Mouse (Mus musculus) intestine, embryonic 14.5 days (tissue): Measurements from ENCODE around the gene Gm49369. TPM values are rescaled to one million over a fixed set of nuclear protein-coding genes. Genes with fewer than 3 reads are reported as not detected.

Source experiments
- ATAC-seq: fragments of 200-750 bp; cut with Nextera tagmentation; replicated peaks from 2 replicates; pipeline ENCODE4 v1.8.0; 2017; ENCODE audit warnings: low read depth, moderate number of reproducible peaks, moderate TSS enrichment, moderate library complexity; ENCODE audit not compliant: low FRiP score, low TSS enrichment
- DNase-seq: peaks from one replicate; pipeline ENCODE4 v3.0.0-alpha.2; 2018; ENCODE audit warnings: low spot score
- H3K27ac ChIP-seq: fragments of 300-500 bp; sonication (generic); 2 replicates; pipeline ENCODE4 v1.5.1; 2014; ENCODE audit warnings: low read depth, mild to moderate bottlenecking, control low read depth
- H3K27me3 ChIP-seq: fragments of 300-500 bp; sonication (generic); replicated peaks from 2 replicates; pipeline ENCODE4 v1.6.1; 2014; ENCODE audit warnings: low read length, control low read depth; ENCODE audit not compliant: control insufficient read depth, insufficient read depth
- H3K36me3 ChIP-seq: fragments of 300-500 bp; sonication (generic); 2 replicates; pipeline ENCODE4 v1.6.1; 2014; ENCODE audit warnings: low read length, control low read depth; ENCODE audit not compliant: control insufficient read depth, insufficient read depth
- H3K4me1 ChIP-seq: fragments of 300-500 bp; sonication (generic); replicated peaks from 2 replicates; pipeline ENCODE4 v1.6.1; 2014; ENCODE audit warnings: low read length, control low read depth, mixed read lengths; ENCODE audit not compliant: control insufficient read depth, insufficient read depth
- H3K4me2 ChIP-seq: fragments of 300-500 bp; sonication (generic); 2 replicates; pipeline ENCODE4 v1.6.1; 2014; ENCODE audit warnings: low read length
- H3K4me3 ChIP-seq: fragments of 300-500 bp; sonication (generic); 2 replicates; pipeline ENCODE4 v1.5.1; 2014; ENCODE audit warnings: low read depth, low read length, control low read depth, mixed read lengths
- H3K9ac ChIP-seq: fragments of 300-500 bp; sonication (generic); 2 replicates; pipeline ENCODE4 v1.6.1; 2014; ENCODE audit warnings: mild to moderate bottlenecking, low read length
- H3K9me3 ChIP-seq: fragments of 300-500 bp; sonication (generic); 2 replicates; pipeline ENCODE4 v1.6.1; 2016; ENCODE audit warnings: low read length, control low read depth; ENCODE audit not compliant: control insufficient read depth
- WGBS: fragments of 180-500 bp; shearing (Covaris S2); extraction: QIAGEN DNeasy Blood & Tissue Kit; methylation state at CpG from one replicate; pipeline ENCODE4 v1.1.7; 2014; 5-methylcytosine and 5-hydroxymethylcytosine counted together
- polyA plus RNA-seq: library from polyadenylated mRNA; unstranded; fragments of >200 nt; fragmentation: Nextera tagmentation; extraction: Ambion mirVana; gene quantifications from 2 replicates; pipeline ENCODE4 v1.2.1, GENCODE M21; 2014

Gene Gm49369
- polyA plus RNA-seq, 1 experiment from 2014 or later: not detected

DNA sequence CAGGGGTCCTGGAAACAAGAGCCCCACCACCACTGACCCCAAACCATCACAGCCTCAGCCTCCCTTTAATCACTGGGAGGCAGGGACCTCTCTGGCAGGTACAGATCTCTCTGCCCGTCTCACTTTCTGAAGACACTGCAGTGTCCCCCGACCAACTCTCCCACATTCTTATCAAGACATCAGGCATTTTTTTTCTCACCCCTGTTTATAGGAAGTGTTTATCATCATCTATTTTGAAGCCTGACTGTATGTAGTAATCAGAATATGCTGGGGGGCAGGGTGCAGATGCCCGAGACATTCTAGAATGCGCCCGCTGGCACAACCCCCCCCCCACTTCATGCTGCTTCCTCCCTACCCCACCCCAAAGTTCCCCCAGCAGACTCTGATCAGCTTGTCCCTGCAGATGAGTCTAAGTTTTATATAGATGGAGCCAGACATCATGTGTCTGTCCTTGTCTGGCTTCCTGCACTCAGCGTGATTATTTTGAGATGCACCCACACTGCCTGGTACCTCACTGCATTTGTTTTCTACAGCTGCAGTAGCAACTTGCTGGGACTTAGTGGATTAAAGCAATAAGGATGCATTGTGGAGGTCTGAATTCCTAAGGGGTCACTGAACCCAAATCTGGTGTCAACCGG lies 17.8 kb upstream of the Gm49369 start:
- no peaks in the 10 kb centered on the region for H3K9me3 ChIP-seq
- H3K9ac ChIP-seq: no peak overlapping the region
- no peak overlapping the region for H3K4me2 ChIP-seq
- 66% methylated on average over 7 of the region's 7 CpGs for WGBS
- ATAC-seq (no peak), DNase-seq (no peak)
- H3K4me1 ChIP-seq: no peaks in the 10 kb centered on the region
- no peak overlapping the region for H3K4me3 ChIP-seq
- H3K27me3 ChIP-seq: no peaks in the 10 kb centered on the region
- H3K27ac ChIP-seq: no peak overlapping the region
- H3K36me3 ChIP-seq: no peaks in the 10 kb centered on the region

DNA sequence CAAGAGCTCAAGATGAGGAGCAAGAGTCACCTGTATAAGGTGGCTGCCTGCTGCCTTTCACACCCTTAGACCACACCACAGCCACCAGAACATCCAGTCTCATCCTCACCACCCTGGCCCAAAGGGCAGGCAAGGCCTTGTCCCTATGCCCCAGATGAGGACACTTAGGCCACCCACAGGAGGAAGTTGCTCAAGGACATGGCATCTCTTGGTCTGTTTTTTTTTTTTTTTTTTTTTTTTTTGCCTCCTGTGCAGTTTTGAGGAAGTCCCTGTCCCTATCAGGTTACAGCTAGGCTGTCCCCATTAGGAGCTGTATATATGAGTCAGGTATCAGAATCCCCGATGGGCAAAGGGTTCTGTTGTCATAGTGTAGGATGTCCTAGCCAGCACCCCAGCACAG lies 16.8 kb upstream of the Gm49369 start:
- H3K9me3 ChIP-seq: no peaks in the 10 kb centered on the region
- H3K9ac ChIP-seq: no peak overlapping the region
- H3K27ac ChIP-seq: no peak overlapping the region
- H3K4me3 ChIP-seq: no peak overlapping the region
- DNase-seq (no peak), ATAC-seq (no peak)
- H3K27me3 ChIP-seq: no peaks in the 10 kb centered on the region
- no peaks in the 10 kb centered on the region for H3K36me3 ChIP-seq
- whole genome bisulfite sequencing: 78% methylated on average over 1 of the region's 1 CpGs
- H3K4me1 ChIP-seq: no peaks in the 10 kb centered on the region
- no peak overlapping the region for H3K4me2 ChIP-seq

GRCm38 (mm10) chr7:142398052-142398451 lies 15.6 kb upstream of the Gm49369 start:
- Histone ChIP-seq H3K4me2 (no peak overlapping the region), H3K27ac (no peak overlapping the region), H3K27me3 (no peaks in the 10 kb centered on the region), H3K36me3 (no peaks in the 10 kb centered on the region), H3K9ac (no peak overlapping the region), H3K9me3 (no peaks in the 10 kb centered on the region), H3K4me1 (no peaks in the 10 kb centered on the region), H3K4me3 (no peak overlapping the region)
- DNase-seq: no peak
- 71% methylated on average over 2 of the region's 2 CpGs for WGBS
- ATAC-seq: no peak

- Histone ChIP-seq H3K4me3 (no peak overlapping the region), H3K9me3 (no peaks in the 10 kb centered on the region), H3K9ac (no peak overlapping the region), H3K27ac (no peak overlapping the region), H3K36me3 (no peaks in the 10 kb centered on the region), H3K27me3 (no peaks in the 10 kb centered on the region), H3K4me1 (no peaks in the 10 kb centered on the region), H3K4me2 (no peak overlapping the region)
- ATAC-seq: no peak
- 100% methylated on average over 1 of the region's 1 CpGs for WGBS
- no peak for DNase-seq
Observed at GRCm38 (mm10) chr7:142396611-142397010, 14.1 kb upstream of the Gm49369 start.

DNA sequence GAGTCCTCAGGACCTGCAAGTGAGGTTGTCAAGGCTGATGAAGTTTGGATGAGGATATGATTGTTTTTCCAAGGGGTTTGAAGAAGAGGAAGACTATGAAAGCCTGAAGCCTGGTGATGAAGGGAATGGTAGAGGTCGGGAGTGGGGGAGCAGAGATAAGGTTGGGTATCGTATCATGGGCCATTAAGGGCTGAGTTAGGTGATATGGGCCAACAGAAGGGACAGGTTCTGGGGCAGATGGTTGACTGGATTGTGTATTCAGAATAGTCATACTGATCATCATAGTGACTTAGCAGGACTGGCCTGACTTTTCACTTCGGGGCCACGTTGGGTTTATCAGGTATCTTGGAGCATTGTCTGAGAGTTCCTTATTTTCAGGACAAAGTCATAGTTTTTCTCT lies 13.0 kb upstream of the Gm49369 start:
- Histone ChIP-seq H3K4me3 (no peak overlapping the region), H3K4me2 (no peak overlapping the region), H3K9ac (no peak overlapping the region), H3K27me3 (no peaks in the 10 kb centered on the region), H3K4me1 (no peaks in the 10 kb centered on the region), H3K9me3 (no peaks in the 10 kb centered on the region), H3K27ac (no peak overlapping the region), H3K36me3 (no peaks in the 10 kb centered on the region)
- DNase-seq (no peak), ATAC-seq (no peak)
- WGBS: 87% methylated on average over 4 of the region's 4 CpGs

DNA sequence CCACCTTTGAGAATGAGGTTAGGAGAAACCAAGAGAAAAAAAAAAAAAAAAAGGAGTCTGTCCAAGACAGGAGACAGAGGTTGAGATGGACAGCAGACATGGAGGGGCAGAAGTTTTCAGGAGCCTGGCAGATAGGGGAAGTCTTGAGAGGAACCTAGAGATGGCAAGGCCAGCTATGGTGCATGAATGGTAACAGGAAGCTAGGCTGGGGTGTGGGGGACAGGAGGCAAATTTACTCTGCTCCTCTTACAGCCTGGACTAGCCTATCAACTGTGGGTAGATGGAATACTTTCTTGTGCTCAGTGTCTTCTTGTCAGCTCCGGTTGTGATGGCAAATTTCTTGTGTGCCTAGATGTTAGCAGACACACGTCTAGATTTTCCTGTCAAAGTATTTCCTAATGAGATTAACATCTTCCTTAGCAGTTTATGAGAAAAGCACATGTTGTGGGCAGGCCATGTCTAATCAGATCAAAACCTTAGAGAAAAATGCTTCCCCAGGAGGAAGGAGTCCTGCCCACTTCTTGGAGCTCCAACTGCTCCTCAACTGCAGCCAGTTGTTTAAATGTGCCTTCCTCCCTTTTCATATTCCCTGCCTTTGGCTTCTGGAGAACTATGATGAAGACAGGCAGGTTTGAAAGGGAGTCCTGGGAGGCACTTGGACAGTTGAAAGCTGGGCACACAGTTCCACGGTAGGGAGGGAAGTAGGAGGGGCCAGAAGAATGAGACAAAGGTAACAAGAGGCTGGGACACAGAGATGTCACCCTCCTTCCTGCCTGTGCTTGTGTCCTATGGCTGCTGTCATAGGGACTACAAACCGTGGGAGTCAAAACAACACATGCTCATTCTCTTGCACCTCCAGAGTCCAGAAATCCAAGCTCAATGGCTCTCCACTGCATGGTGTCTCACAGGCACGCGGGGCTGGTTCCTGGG lies 12.1 kb upstream of the Gm49369 start:
- no peak for ATAC-seq
- no peak for DNase-seq
- Histone ChIP-seq H3K27me3 (no peaks in the 10 kb centered on the region), H3K36me3 (no peaks in the 10 kb centered on the region), H3K4me3 (no peak overlapping the region), H3K9ac (no peak overlapping the region), H3K9me3 (no peaks in the 10 kb centered on the region), H3K4me2 (no peak overlapping the region), H3K27ac (no peak overlapping the region), H3K4me1 (no peaks in the 10 kb centered on the region)
- 74% methylated on average over 6 of the region's 6 CpGs for WGBS

- ATAC-seq (no peak), DNase-seq (no peak)
- H3K4me3 ChIP-seq: no peak overlapping the region
- no peaks in the 10 kb centered on the region for H3K36me3 ChIP-seq
- 33% methylated on average over 4 of the region's 4 CpGs for WGBS
- no peaks in the 10 kb centered on the region for H3K4me1 ChIP-seq
- no peak overlapping the region for H3K9ac ChIP-seq
- H3K4me2 ChIP-seq: no peak overlapping the region
- no peak overlapping the region for H3K27ac ChIP-seq
- H3K9me3 ChIP-seq: no peaks in the 10 kb centered on the region
- H3K27me3 ChIP-seq: no peaks in the 10 kb centered on the region
Observed at GRCm38 (mm10) chr7:142393191-142393590, 10.7 kb upstream of the Gm49369 start.

DNA sequence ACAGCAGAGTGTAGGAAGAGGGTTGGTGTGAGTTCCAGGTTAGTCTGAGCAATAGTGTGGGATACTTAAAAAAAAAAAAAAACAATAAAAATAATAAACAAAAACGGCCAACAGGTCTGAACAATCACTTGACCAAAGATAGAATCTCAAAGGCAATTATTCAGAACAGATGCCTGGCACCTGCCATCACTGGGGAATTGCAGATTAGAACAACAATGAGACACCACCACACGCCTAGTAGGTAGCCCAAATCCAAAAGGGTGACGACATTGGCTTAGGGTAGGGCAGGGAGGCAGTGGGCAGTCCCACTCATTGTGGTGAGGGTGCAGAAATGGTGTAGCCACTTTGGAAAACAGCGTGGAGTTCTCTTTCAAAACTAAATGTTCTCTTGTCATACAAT lies 9.1 kb upstream of the Gm49369 start:
- H3K4me3 ChIP-seq: no peak overlapping the region
- no peak overlapping the region for H3K4me2 ChIP-seq
- H3K27me3 ChIP-seq: no peaks in the 10 kb centered on the region
- no peak overlapping the region for H3K27ac ChIP-seq
- no peaks in the 10 kb centered on the region for H3K9me3 ChIP-seq
- ATAC-seq: no peak
- 62% methylated on average over 4 of the region's 4 CpGs for WGBS
- DNase-seq: no peak
- H3K4me1 ChIP-seq: peaks cover 6% of the 10 kb centered on the region
- no peaks in the 10 kb centered on the region for H3K36me3 ChIP-seq
- no peak overlapping the region for H3K9ac ChIP-seq
